8 mouse cellular contexts compared by ENCODE assay signal in the genomic region with DNA sequence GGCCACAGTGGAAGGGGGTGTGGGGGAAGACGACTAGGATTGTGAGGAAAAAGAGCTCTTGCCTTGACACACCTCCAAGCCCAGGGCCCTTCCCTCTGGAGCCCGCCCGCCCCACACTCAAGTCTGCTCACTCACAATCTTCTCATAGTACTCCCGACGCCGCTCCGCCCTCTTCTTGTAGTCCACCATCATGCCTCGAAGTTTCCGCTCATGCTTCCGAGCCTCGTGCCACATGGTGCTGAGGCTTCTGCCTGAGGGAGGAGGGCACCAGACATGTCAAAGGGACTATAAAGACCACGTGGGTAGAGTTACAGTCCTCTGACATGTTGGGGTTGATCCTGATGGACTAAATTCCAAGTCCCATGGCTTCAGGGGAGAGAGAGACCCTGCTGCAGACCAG. TPM values are rescaled to one million over a fixed set of nuclear protein-coding genes. Genes with fewer than 3 reads are reported as not detected.
A peak's percentile ranks its signal among the peaks of the same experiment; 100 is the strongest.
DNase-seq lines count a peak whose midpoint lies in the region; ATAC-seq and TF ChIP-seq lines count a peak whose summit lies in the region.

No protein-coding gene starts in this region.

- no peak for TF ChIP-seq CTCF in G1E (IDR thresholded peaks at IDR 0.05; ENCODE audit: low read depth, low read length)

- peaks cover 5% of the 10 kb centered on the region; the same call in 1 of the 2 replicates for H3K36me3 ChIP-seq in heart, embryonic 11.5 days (ENCODE audit: control insufficient read depth, insufficient read depth, low read length)
- H3K36me3 ChIP-seq in G1E (replicated peaks): peaks cover 52% of the 10 kb centered on the region
- peaks cover 39% of the 10 kb centered on the region for H3K36me3 ChIP-seq in hindbrain, embryonic 12.5 days
- H3K36me3 ChIP-seq in midbrain, embryonic 12.5 days: peaks cover 40% of the 10 kb centered on the region

- no peaks in the 10 kb centered on the region for H3K27me3 ChIP-seq in heart, embryonic 11.5 days (ENCODE audit: control insufficient read depth, insufficient read depth, low read length)
- no peaks in the 10 kb centered on the region for H3K27me3 ChIP-seq in G1E (ENCODE audit: insufficient read depth, low read length)
- H3K27me3 ChIP-seq in hindbrain, embryonic 12.5 days: no peaks in the 10 kb centered on the region
- no peaks in the 10 kb centered on the region for H3K27me3 ChIP-seq in midbrain, embryonic 12.5 days

- peak overlapping the region; percentile 96; the same call in 1 of the 2 replicates for H3K9ac ChIP-seq in heart, embryonic 11.5 days (ENCODE audit: low read depth, low read length)
- peak overlapping the region; percentile 90; the same call in 1 of the 2 replicates for H3K9ac ChIP-seq in hindbrain, embryonic 12.5 days
- H3K9ac ChIP-seq in midbrain, embryonic 12.5 days (replicated peaks): peak overlapping the region; percentile 98; the same call in 1 of the 2 replicates

- H3K4me2 ChIP-seq in heart, embryonic 11.5 days: peak overlapping the region; percentile 70
- peak overlapping the region; percentile 94 for H3K4me2 ChIP-seq in hindbrain, embryonic 12.5 days (replicated peaks)
- peak overlapping the region; percentile 95 for H3K4me2 ChIP-seq in midbrain, embryonic 12.5 days (replicated peaks)

- H3K4me1 ChIP-seq in heart, embryonic 11.5 days (ENCODE audit: control insufficient read depth, insufficient read depth, low read length): peaks cover 12% of the 10 kb centered on the region
- H3K4me1 ChIP-seq in G1E (ENCODE audit: insufficient read depth, low read depth, low read length): peaks cover 34% of the 10 kb centered on the region
- peaks cover 34% of the 10 kb centered on the region for H3K4me1 ChIP-seq in hindbrain, embryonic 12.5 days
- H3K4me1 ChIP-seq in midbrain, embryonic 12.5 days: peaks cover 20% of the 10 kb centered on the region

- H3K4me3 ChIP-seq in heart, embryonic 11.5 days (ENCODE audit: low read depth, low read length): peak overlapping the region; percentile 97
- peak overlapping the region; percentile 97; the same call in 1 of the 2 replicates for H3K4me3 ChIP-seq in G1E (ENCODE audit: low read depth, low read length)
- peak overlapping the region; percentile 80 for H3K4me3 ChIP-seq in hindbrain, embryonic 12.5 days
- H3K4me3 ChIP-seq in midbrain, embryonic 12.5 days: peak overlapping the region; percentile 98

- WGBS in heart, embryonic 11.5 days (ENCODE audit: insufficient replicate concordance): 76% methylated on average over 12 of the region's 12 CpGs
- 84% methylated on average over 12 of the region's 12 CpGs for WGBS in hindbrain, embryonic 12.5 days
- 87% methylated on average over 12 of the region's 12 CpGs for WGBS in midbrain, embryonic 12.5 days

- intact Hi-C loops in heart, postnatal 36 days (cut with DNase I): no loop called here
- intact Hi-C loops in left cerebral cortex, postnatal 14 days (cut with DNase I): no loop called here

- no peak for DNase-seq in heart, postnatal 36 days
- DNase-seq in G1E (ENCODE audit: low spot score): no peak
- DNase-seq in left cerebral cortex, postnatal 14 days (ENCODE audit: low spot score in 2 of 2): no peak
- DNase-seq in urinary bladder, postnatal 36 days (ENCODE audit: low spot score in 2 of 2): no peak

- H3K9me3 ChIP-seq in heart, embryonic 11.5 days (replicated peaks; ENCODE audit: control insufficient read depth, low read length): no peaks in the 10 kb centered on the region
- H3K9me3 ChIP-seq in G1E (replicated peaks): no peaks in the 10 kb centered on the region
- H3K9me3 ChIP-seq in hindbrain, embryonic 12.5 days (replicated peaks): no peaks in the 10 kb centered on the region
- no peaks in the 10 kb centered on the region for H3K9me3 ChIP-seq in midbrain, embryonic 12.5 days

- no peak overlapping the region for H3K27ac ChIP-seq in heart, embryonic 11.5 days (ENCODE audit: low read depth, low read length)
- H3K27ac ChIP-seq in hindbrain, embryonic 12.5 days: no peak overlapping the region
- H3K27ac ChIP-seq in midbrain, embryonic 12.5 days (replicated peaks): no peak overlapping the region

- ATAC-seq in heart, embryonic 11.5 days (replicated peaks; ENCODE audit: insufficient number of reproducible peaks, low FRiP score, low TSS enrichment): no peak
- no peak for ATAC-seq in G1E (ENCODE audit: extremely low read depth, insufficient number of reproducible peaks, low FRiP score, poor library complexity, severe bottlenecking)
- no peak for ATAC-seq in hindbrain, embryonic 12.5 days (ENCODE audit: low FRiP score)
- ATAC-seq in midbrain, embryonic 12.5 days (ENCODE audit: low FRiP score, low read depth): no peak
- no peak for ATAC-seq in inflammation-experienced regulatory T-cells, adult 6 months

RNA-seq across cellular contexts. Expression of a gene that starts 1.2 kb away (rescaled TPM):
- 33.2 and 34.3 TPM in 2 replicates for polyA plus RNA-seq in heart, embryonic 11.5 days (2014; fragmentation: Nextera tagmentation; extraction: Ambion mirVana)
- total RNA-seq in heart, postnatal 36 days (2021): 10 to 100 TPM; 16.0 to 16.8 TPM
- 25.8 and 41.4 TPM in 2 replicates for total RNA-seq in G1E (2014; fragmentation: Nextera tagmentation)
- 34.2 and 35.1 TPM in 2 replicates for total RNA-seq in G1E (2017)
- 153 and 172 TPM in 2 replicates for polyA plus RNA-seq in G1E (2012)
- polyA plus RNA-seq in hindbrain, embryonic 12.5 days (2016; fragmentation: Nextera tagmentation; extraction: Ambion mirVana): 70.1 and 73.6 TPM in 2 replicates
- 71.7 and 74.3 TPM in 2 replicates for polyA plus RNA-seq in midbrain, embryonic 12.5 days (2016; fragmentation: Nextera tagmentation; extraction: Ambion mirVana)
- 10 to 100 TPM in 1 of 3 experiments, 1 to 10 TPM in 2; 8.1 to 10.8 (median 9.8) TPM for polyA plus RNA-seq in inflammation-experienced regulatory T-cells, adult 6 months (2017; shearing (Covaris generic))
- 10 to 100 TPM; 84.4 to 84.6 TPM for total RNA-seq in left cerebral cortex, postnatal 14 days (2021)

RNA-seq across cellular contexts. Expression of a gene that starts 25.7 kb away (rescaled TPM):
- 141 and 157 TPM in 2 replicates for polyA plus RNA-seq in heart, embryonic 11.5 days (2014; fragmentation: Nextera tagmentation; extraction: Ambion mirVana)
- 10 to 100 TPM; 44.1 to 47.8 TPM for total RNA-seq in heart, postnatal 36 days (2021)
- total RNA-seq in G1E (2014; fragmentation: Nextera tagmentation): 50.8 and 51.2 TPM in 2 replicates
- total RNA-seq in G1E (2017): 25.8 and 31.3 TPM in 2 replicates
- polyA plus RNA-seq in G1E (2012): 52.7 and 55.4 TPM in 2 replicates
- polyA plus RNA-seq in hindbrain, embryonic 12.5 days (2016; fragmentation: Nextera tagmentation; extraction: Ambion mirVana): 121 and 145 TPM in 2 replicates
- 129 and 132 TPM in 2 replicates for polyA plus RNA-seq in midbrain, embryonic 12.5 days (2016; fragmentation: Nextera tagmentation; extraction: Ambion mirVana)
- 100 to 1,000 TPM in 1 of 3 experiments, 10 to 100 TPM in 2; 77.6 to 107 (median 89.0) TPM for polyA plus RNA-seq in inflammation-experienced regulatory T-cells, adult 6 months (2017; shearing (Covaris generic))
- total RNA-seq in left cerebral cortex, postnatal 14 days (2021): 10 to 100 TPM; 43.8 to 46.0 TPM

RNA-seq across cellular contexts. Expression of a gene that starts 26.0 kb away (rescaled TPM):
- polyA plus RNA-seq in heart, embryonic 11.5 days (2014; fragmentation: Nextera tagmentation; extraction: Ambion mirVana): 0.30 TPM in 1 of 2 replicates, not detected in the other
- total RNA-seq in heart, postnatal 36 days (2021): under 1 TPM in 1 of 2 experiments, not detected in 1; 0.50 TPM
- total RNA-seq in G1E (2014; fragmentation: Nextera tagmentation): 0.53 and 0.97 TPM in 2 replicates
- total RNA-seq in G1E (2017): 0.81 and 0.82 TPM in 2 replicates
- 3.4 TPM in 2 replicates for polyA plus RNA-seq in G1E (2012)
- polyA plus RNA-seq in hindbrain, embryonic 12.5 days (2016; fragmentation: Nextera tagmentation; extraction: Ambion mirVana): 0.30 TPM in 1 of 2 replicates, not detected in the other
- polyA plus RNA-seq in midbrain, embryonic 12.5 days (2016; fragmentation: Nextera tagmentation; extraction: Ambion mirVana): 0.14 and 0.27 TPM in 2 replicates
- 1 to 10 TPM in 2 of 3 experiments, under 1 TPM in 1; 0.87 to 2.3 (median 2.0) TPM for polyA plus RNA-seq in inflammation-experienced regulatory T-cells, adult 6 months (2017; shearing (Covaris generic))
- total RNA-seq in left cerebral cortex, postnatal 14 days (2021): under 1 TPM; 0.51 to 0.68 TPM

RNA-seq across cellular contexts. Expression of a gene that starts 26.2 kb away (rescaled TPM):
- polyA plus RNA-seq in heart, embryonic 11.5 days (2014; fragmentation: Nextera tagmentation; extraction: Ambion mirVana): 3.3 and 3.7 TPM in 2 replicates
- total RNA-seq in heart, postnatal 36 days (2021): 1 to 10 TPM; 5.7 to 8.9 TPM
- total RNA-seq in G1E (2014; fragmentation: Nextera tagmentation): 1.5 and 1.9 TPM in 2 replicates
- total RNA-seq in G1E (2017): 1.5 and 2.0 TPM in 2 replicates
- polyA plus RNA-seq in G1E (2012): 1.1 and 1.2 TPM in 2 replicates
- 5.9 and 6.5 TPM in 2 replicates for polyA plus RNA-seq in hindbrain, embryonic 12.5 days (2016; fragmentation: Nextera tagmentation; extraction: Ambion mirVana)
- polyA plus RNA-seq in midbrain, embryonic 12.5 days (2016; fragmentation: Nextera tagmentation; extraction: Ambion mirVana): 4.2 and 4.9 TPM in 2 replicates
- polyA plus RNA-seq in inflammation-experienced regulatory T-cells, adult 6 months (2017; shearing (Covaris generic)): 10 to 100 TPM; 11.2 to 18.9 (median 17.4) TPM
- total RNA-seq in left cerebral cortex, postnatal 14 days (2021): 1 to 10 TPM; 6.1 to 6.3 TPM

RNA-seq across cellular contexts. Expression of a gene that starts 40.2 kb away (rescaled TPM):
- 2.3 and 5.2 TPM in 2 replicates for polyA plus RNA-seq in heart, embryonic 11.5 days (2014; fragmentation: Nextera tagmentation; extraction: Ambion mirVana)
- 10 to 100 TPM; 56.0 to 59.3 TPM for total RNA-seq in heart, postnatal 36 days (2021)
- total RNA-seq in G1E (2014; fragmentation: Nextera tagmentation) (22.4 and 23.0 TPM in 2 replicates), G1E (2017) (10.9 and 13.1 TPM in 2 replicates)
- polyA plus RNA-seq in G1E (2012): 68.4 and 71.2 TPM in 2 replicates
- polyA plus RNA-seq in hindbrain, embryonic 12.5 days (2016; fragmentation: Nextera tagmentation; extraction: Ambion mirVana): 41.7 and 43.8 TPM in 2 replicates
- polyA plus RNA-seq in midbrain, embryonic 12.5 days (2016; fragmentation: Nextera tagmentation; extraction: Ambion mirVana): 37.2 and 38.8 TPM in 2 replicates
- 1 to 10 TPM; 2.5 to 5.3 (median 2.8) TPM for polyA plus RNA-seq in inflammation-experienced regulatory T-cells, adult 6 months (2017; shearing (Covaris generic))
- 10 to 100 TPM; 87.9 to 98.8 TPM for total RNA-seq in left cerebral cortex, postnatal 14 days (2021)
